Mouse (Mus musculus): ENCODE measurements around the gene Nabp1. TPM values are rescaled to one million over a fixed set of nuclear protein-coding genes. Genes with fewer than 3 reads are reported as not detected.
"Not testable (repeated sequence)": the region's sequence is repeated elsewhere in the genome, so short reads cannot be mapped to it uniquely, and the experiment has no call there.

Nabp1 gene
- polyA plus RNA-seq, 1 experiment = 153 TPM

- DNase-seq (ENCODE audit: low spot score) = no peak
These were observed 8.1 kb upstream of the Nabp1 start for GRCm38 (mm10) chr1:51486291-51486690.

- DNase-seq (ENCODE audit: low spot score) = no peak
These were observed 2.2 kb upstream of the Nabp1 start for GRCm38 (mm10) chr1:51480386-51480785.

- DNase-seq (ENCODE audit: low spot score) = no peak
These were observed 1.5 kb upstream of the Nabp1 start for GRCm38 (mm10) chr1:51479691-51480090.

- DNase-seq (ENCODE audit: low spot score) = no peak
These were observed 753 bp upstream of the Nabp1 start for GRCm38 (mm10) chr1:51479027-51479329.

GRCm38 (mm10) chr1:51477656-51478081, 556 bp downstream of the Nabp1 start:
- peak; percentile 46 for DNase-seq (ENCODE audit: low spot score)

- no peak for DNase-seq (ENCODE audit: low spot score)
These were observed 1.8 kb downstream of the Nabp1 start for GRCm38 (mm10) chr1:51476405-51476804.

GRCm38 (mm10) chr1:51468077-51468476, 10.1 kb downstream of the Nabp1 start:
- no peak for DNase-seq (ENCODE audit: low spot score)

GRCm38 (mm10) chr1:51467181-51467580, 11.0 kb downstream of the Nabp1 start:
- DNase-seq (ENCODE audit: low spot score) = no peak

- DNase-seq (ENCODE audit: low spot score) = no peak
These were observed 11.8 kb downstream of the Nabp1 start for GRCm38 (mm10) chr1:51466385-51466784.

- DNase-seq (ENCODE audit: low spot score) = no peak
These were observed 12.9 kb downstream of the Nabp1 start for GRCm38 (mm10) chr1:51465285-51465684.

- no peak for DNase-seq (ENCODE audit: low spot score)
These were observed 15.2 kb downstream of the Nabp1 start for GRCm38 (mm10) chr1:51463038-51463437.

- no peak for DNase-seq (ENCODE audit: low spot score)
These were observed 19.3 kb downstream of the Nabp1 start for GRCm38 (mm10) chr1:51458731-51459450.

GRCm38 (mm10) chr1:51458089-51458488, 20.1 kb downstream of the Nabp1 start:
- DNase-seq (ENCODE audit: low spot score) = no peak

- DNase-seq (ENCODE audit: low spot score) = no peak
These were observed 21.0 kb downstream of the Nabp1 start for GRCm38 (mm10) chr1:51457249-51457648.

GRCm38 (mm10) chr1:51448789-51449188, 29.4 kb downstream of the Nabp1 start:
- no peak for DNase-seq (ENCODE audit: low spot score)

- no peak for DNase-seq (ENCODE audit: low spot score)
These were observed 32.3 kb downstream of the Nabp1 start for GRCm38 (mm10) chr1:51445854-51446460.

GRCm38 (mm10) chr1:51445161-51445853, 32.9 kb downstream of the Nabp1 start:
- no peak for DNase-seq (ENCODE audit: low spot score)

- DNase-seq (ENCODE audit: low spot score) = no peak
These were observed 48.5 kb downstream of the Nabp1 start for GRCm38 (mm10) chr1:51429775-51430174.

- no peak for DNase-seq (ENCODE audit: low spot score)
These were observed 51.9 kb downstream of the Nabp1 start for GRCm38 (mm10) chr1:51426298-51426697.

- not testable (repeated sequence) for DNase-seq (ENCODE audit: low spot score)
These were observed 57.2 kb downstream of the Nabp1 start for GRCm38 (mm10) chr1:51421029-51421428.

GRCm38 (mm10) chr1:51418753-51419152, 59.5 kb downstream of the Nabp1 start:
- no peak for DNase-seq (ENCODE audit: low spot score)
